Mouse (Mus musculus) liver, postnatal 0 days (tissue): ENCODE measurements around the gene Prss40. TPM values are rescaled to one million over a fixed set of nuclear protein-coding genes. Genes with fewer than 3 reads are reported as not detected.

Experiments used
- ATAC-seq: fragments of 200-750 bp; cut with Nextera tagmentation; 2 replicates; pipeline ENCODE4 v1.8.0; 2017; ENCODE audit warnings: mild to moderate bottlenecking, moderate library complexity
- DNase-seq: peaks from one replicate; pipeline ENCODE4 v3.0.0-alpha.2; 2016
- H3K27ac ChIP-seq: fragments of 300-500 bp; sonication (generic); 2 replicates; pipeline ENCODE4 v1.5.1; 2014; ENCODE audit warnings: antibody characterized with exemption, moderate library complexity, mild to moderate bottlenecking, low read depth
- H3K27me3 ChIP-seq: fragments of 300-500 bp; sonication (generic); 2 replicates; pipeline ENCODE4 v1.6.1; 2014; ENCODE audit warnings: low read length, control low read depth, mixed read lengths; ENCODE audit not compliant: insufficient read depth
- H3K36me3 ChIP-seq: fragments of 300-500 bp; sonication (generic); replicated peaks from 2 replicates; pipeline ENCODE4 v1.6.1; 2014; ENCODE audit warnings: mild to moderate bottlenecking, control low read depth, low read length, moderate library complexity, mixed read lengths; ENCODE audit not compliant: insufficient read depth
- H3K4me1 ChIP-seq: fragments of 300-500 bp; sonication (generic); 2 replicates; pipeline ENCODE4 v1.6.1; 2014; ENCODE audit warnings: antibody characterized with exemption, mild to moderate bottlenecking, control low read depth; ENCODE audit not compliant: insufficient read depth
- H3K4me2 ChIP-seq: fragments of 300-500 bp; sonication (generic); 2 replicates; pipeline ENCODE4 v1.6.1; 2014; ENCODE audit warnings: low read depth, mild to moderate bottlenecking, low read length, moderate library complexity, mixed read lengths
- H3K4me3 ChIP-seq: fragments of 300-500 bp; sonication (generic); 2 replicates; pipeline ENCODE4 v1.5.1; 2014; ENCODE audit warnings: low read depth, low read length
- H3K9ac ChIP-seq: fragments of 300-500 bp; sonication (generic); replicated peaks from 2 replicates; pipeline ENCODE4 v1.6.1; 2014; ENCODE audit warnings: mild to moderate bottlenecking, moderate library complexity
- H3K9me3 ChIP-seq: fragments of 300-500 bp; sonication (generic); 2 replicates; pipeline ENCODE4 v1.6.1; 2016; ENCODE audit warnings: mild to moderate bottlenecking, control low read depth, low read length, mixed read lengths
- CTCF ChIP-seq: sonication (generic); IDR thresholded peaks from 2 replicates; pipeline ENCODE4 v1.5.1; 2016; ENCODE audit warnings: antibody characterized with exemption, low read depth
- EP300 ChIP-seq: IDR thresholded peaks from 2 replicates; pipeline ENCODE4 v1.6.1; 2016; ENCODE audit warnings: antibody characterized with exemption, low read depth, mild to moderate bottlenecking
- WGBS: fragments of 180-500 bp; shearing (Covaris S2); extraction: QIAGEN DNeasy Blood & Tissue Kit; methylation state at CpG from one replicate; pipeline ENCODE4 v1.1.7; 2014; ENCODE audit not compliant: insufficient replicate concordance; 5-methylcytosine and 5-hydroxymethylcytosine counted together
- polyA plus RNA-seq: library from polyadenylated mRNA; unstranded; fragments of >200 nt; fragmentation: Nextera tagmentation; extraction: Ambion mirVana; gene quantifications from 2 replicates; pipeline ENCODE4 v1.2.1, GENCODE M21; 2015

Prss40 gene
- polyA plus RNA-seq, 1 experiment from 2014 or later: not detected

GRCm38 (mm10) chr1:34510575-34510981 is 50.2 kb downstream of the Prss40 start:
- 0 out of 2 replicates have a peak overlapping the region, but pooled peaks have one; percentile 22 for H3K4me3 ChIP-seq
- peak; percentile 33 for ATAC-seq
- WGBS: 3% methylated on average over 7 of the region's 7 CpGs

GRCm38 (mm10) chr1:34507986-34508385 is 52.8 kb downstream of the Prss40 start:
- no peak for TF ChIP-seq CTCF
- TF ChIP-seq EP300: no peak
- H3K4me1 ChIP-seq: no peaks in the 10 kb centered on the region
- ATAC-seq: no peak
- H3K4me3 ChIP-seq: no peak overlapping the region
- H3K36me3 ChIP-seq: no peaks in the 10 kb centered on the region
- no peaks in the 10 kb centered on the region for H3K9me3 ChIP-seq
- no peak overlapping the region for H3K4me2 ChIP-seq
- WGBS: 82% methylated on average over 3 of the region's 3 CpGs
- no peak overlapping the region for H3K27ac ChIP-seq
- DNase-seq: no peak
- H3K9ac ChIP-seq: no peak overlapping the region
- H3K27me3 ChIP-seq: no peaks in the 10 kb centered on the region

More at GRCm38 (mm10) chr1:34510575-34510981, 50.2 kb downstream of the Prss40 start:
- no peaks in the 10 kb centered on the region for H3K27me3 ChIP-seq
- DNase-seq: peak; percentile 21
- H3K9me3 ChIP-seq: no peaks in the 10 kb centered on the region
- peak overlapping the region; percentile 50 for H3K4me2 ChIP-seq
- H3K27ac ChIP-seq: no peak overlapping the region
- TF ChIP-seq CTCF (no peak), EP300 (no peak)
- H3K4me1 ChIP-seq: no peaks in the 10 kb centered on the region
- H3K36me3 ChIP-seq: no peaks in the 10 kb centered on the region
- H3K9ac ChIP-seq: no peak overlapping the region

- Histone ChIP-seq H3K36me3 (no peaks in the 10 kb centered on the region), H3K9me3 (no peaks in the 10 kb centered on the region), H3K27ac (no peak overlapping the region), H3K9ac (no peak overlapping the region), H3K4me3 (no peak overlapping the region), H3K4me1 (no peaks in the 10 kb centered on the region), H3K27me3 (no peaks in the 10 kb centered on the region), H3K4me2 (no peak overlapping the region)
- ATAC-seq: no peak
- TF ChIP-seq CTCF (no peak), EP300 (no peak)
- DNase-seq: no peak
- WGBS: 29% methylated on average over 4 of the region's 4 CpGs
Measured at GRCm38 (mm10) chr1:34505970-34506551, 54.7 kb downstream of the Prss40 start.

- no peak overlapping the region for H3K4me2 ChIP-seq
- H3K9ac ChIP-seq: no peak overlapping the region
- H3K36me3 ChIP-seq: no peaks in the 10 kb centered on the region
- WGBS: 58% methylated on average over 7 of the region's 7 CpGs
- DNase-seq (no peak), ATAC-seq (no peak)
- TF ChIP-seq EP300: no peak
- no peak for TF ChIP-seq CTCF
- no peaks in the 10 kb centered on the region for H3K27me3 ChIP-seq
- H3K4me1 ChIP-seq: no peaks in the 10 kb centered on the region
- H3K4me3 ChIP-seq: no peak overlapping the region
- no peaks in the 10 kb centered on the region for H3K9me3 ChIP-seq
- H3K27ac ChIP-seq: no peak overlapping the region
Measured at GRCm38 (mm10) chr1:34505307-34505706, 55.4 kb downstream of the Prss40 start.

- Histone ChIP-seq H3K36me3 (no peaks in the 10 kb centered on the region), H3K4me1 (no peaks in the 10 kb centered on the region), H3K9me3 (no peaks in the 10 kb centered on the region), H3K27ac (no peak overlapping the region), H3K4me2 (no peak overlapping the region), H3K27me3 (no peaks in the 10 kb centered on the region), H3K4me3 (no peak overlapping the region), H3K9ac (no peak overlapping the region)
- DNase-seq (no peak), ATAC-seq (no peak)
- WGBS: 71% methylated on average over 3 of the region's 3 CpGs
- no peak for TF ChIP-seq EP300
- no peak for TF ChIP-seq CTCF
Measured at GRCm38 (mm10) chr1:34502991-34503390, 57.8 kb downstream of the Prss40 start.

Other genes with a start within 250 kb of the Prss40 start
- 19.0 and 21.0 TPM in 2 replicates for gene Ccdc115, start 121.3 kb downstream of the Prss40 start, polyA plus RNA-seq
- gene Imp4, start 121.1 kb downstream of the Prss40 start, polyA plus RNA-seq: 37.6 and 41.6 TPM in 2 replicates
- 28.2 and 32.1 TPM in 2 replicates for gene Ptpn18, start 101.2 kb downstream of the Prss40 start, polyA plus RNA-seq
- not detected in 2 replicates for gene Prss39, start 62.5 kb downstream of the Prss40 start, polyA plus RNA-seq
- gene Cfc1, start 25.3 kb downstream of the Prss40 start, polyA plus RNA-seq: not detected in 2 replicates
- gene Amer3, start 18.7 kb upstream of the Prss40 start, polyA plus RNA-seq: not detected in 2 replicates